Mouse (Mus musculus): Measurements from ENCODE around the gene Gm28308. TPM values are rescaled to one million over a fixed set of nuclear protein-coding genes. Genes with fewer than 3 reads are reported as not detected.

Gene Gm28308
- total and polyA plus RNA-seq, 3 experiments, result not detected

- Histone ChIP-seq H3K4me2 (ENCODE audit: insufficient read depth, low read depth, poor library complexity, severe bottlenecking) (no peak within 1 kb of the TSS), H3K27me3 (replicated peaks) (no peaks in the 10 kb centered on the region), H3K27ac (ENCODE audit: insufficient read depth, low read depth) (no peak within 1 kb of the TSS), H3K79me2 (replicated peaks; ENCODE audit: control insufficient read depth, extremely low read depth, insufficient read depth, poor library complexity, severe bottlenecking) (no peaks in the 10 kb centered on the region; the same call in 1 of the 2 replicates), H3K4me1 (ENCODE audit: control insufficient read depth in 1 of 2, insufficient read depth in 2 of 2) (peaks cover 0 to 10% of the 10 kb centered on the region in 2 experiments; a peak in 2 of 4 replicates), H3K9me3 (replicated peaks; ENCODE audit: low read length) (no peaks in the 10 kb centered on the region), H3K36me3 (replicated peaks in 1 of 2; ENCODE audit: control insufficient read depth in 1 of 2, insufficient read depth in 1 of 2, low read length in 1 of 2) (peaks cover 6 to 48% of the 10 kb centered on the region in 2 experiments), H3K4me3 (replicated peaks in 1 of 3; ENCODE audit: low read depth in 2 of 3, low read length in 2 of 3, poor library complexity in 1 of 3) (no peak within 1 kb of the TSS), H3K9ac (ENCODE audit: insufficient read depth, low read depth) (no peak within 1 kb of the TSS)
- no peak for DNase-seq (ENCODE audit: extremely low read depth)
- dilution Hi-C loops (cut with MboI; ENCODE audit: extremely low pct_ligation_motif_present, extremely low pct_unique_long_range_greater_than_20kb, low sequenced_read_pairs) (no loop called here), in situ Hi-C loops (cut with MboI; ENCODE audit: low pct_ligation_motif_present, low pct_unique_long_range_greater_than_20kb, low sequenced_read_pairs) (no loop called here)
- no peak for TF ChIP-seq KAT2A (IDR thresholded peaks at IDR 0.05; ENCODE audit: insufficient replicate concordance, low read length)
- no peak for TF ChIP-seq CTCF (conservative IDR thresholded peaks at IDR 0.05 in 1 of 2, IDR thresholded peaks at IDR 0.05 in 1 of 2; ENCODE audit: low read depth in 2 of 2, low read length in 2 of 2)
- TF ChIP-seq MXI1 (IDR thresholded peaks at IDR 0.05; ENCODE audit: low read depth, low read length), result no peak
- TF ChIP-seq ZNF384 (IDR thresholded peaks at IDR 0.05; ENCODE audit: low read depth, low read length), result no peak
- TF ChIP-seq USF1 (IDR thresholded peaks at IDR 0.05; ENCODE audit: low read depth, low read length), result no peak
- TF ChIP-seq CHD1 (IDR thresholded peaks at IDR 0.05; ENCODE audit: low read depth, low read length), result no peak
- TF ChIP-seq EP300 (IDR thresholded peaks at IDR 0.05; ENCODE audit: low read length), result no peak
- no peak for TF ChIP-seq SIN3A (IDR thresholded peaks at IDR 0.05; ENCODE audit: low read length)
- no peak for TF ChIP-seq CHD2 (IDR thresholded peaks at IDR 0.05; ENCODE audit: low read length)
- no peak for TF ChIP-seq USF2 (conservative IDR thresholded peaks at IDR 0.05; ENCODE audit: low read depth, low read length)
- TF ChIP-seq MEF2A (IDR thresholded peaks at IDR 0.05; ENCODE audit: borderline replicate concordance, low read depth, low read length), result no peak
- TF ChIP-seq JUN (IDR thresholded peaks at IDR 0.05; ENCODE audit: insufficient read depth, low read depth, low read length), result no peak
- no peak for TF ChIP-seq RCOR1 (conservative IDR thresholded peaks at IDR 0.05; ENCODE audit: low read depth, low read length)
These were observed 48.3 kb downstream of the Gm28308 start, which contains the start of gene Hoxa2 for GRCm38 (mm10) chr6:52164626-52165440. Gene Hoxa2 (minus strand): TSS chr6:52164831.

- Histone ChIP-seq H3K27me3 (replicated peaks) (no peaks in the 10 kb centered on the region), H3K36me3 (replicated peaks in 1 of 2; ENCODE audit: control insufficient read depth in 1 of 2, insufficient read depth in 1 of 2, low read length in 1 of 2) (peaks cover 6 to 46% of the 10 kb centered on the region in 2 experiments), H3K27ac (ENCODE audit: insufficient read depth, low read depth) (no peak overlapping the region), H3K9ac (ENCODE audit: insufficient read depth, low read depth) (no peak overlapping the region), H3K4me1 (ENCODE audit: control insufficient read depth in 1 of 2, insufficient read depth in 2 of 2) (peaks cover 0 to 10% of the 10 kb centered on the region in 2 experiments; a peak in 2 of 4 replicates), H3K4me2 (ENCODE audit: insufficient read depth, low read depth, poor library complexity, severe bottlenecking) (no peak overlapping the region), H3K9me3 (replicated peaks; ENCODE audit: low read length) (no peaks in the 10 kb centered on the region), H3K4me3 (replicated peaks in 1 of 3; ENCODE audit: low read depth in 2 of 3, low read length in 2 of 3, poor library complexity in 1 of 3) (no peak overlapping the region), H3K79me2 (replicated peaks; ENCODE audit: control insufficient read depth, extremely low read depth, insufficient read depth, poor library complexity, severe bottlenecking) (peaks cover 4% of the 10 kb centered on the region; the same call in 1 of the 2 replicates)
- dilution Hi-C loops (cut with MboI; ENCODE audit: extremely low pct_ligation_motif_present, extremely low pct_unique_long_range_greater_than_20kb, low sequenced_read_pairs) (no loop called here), in situ Hi-C loops (cut with MboI; ENCODE audit: low pct_ligation_motif_present, low pct_unique_long_range_greater_than_20kb, low sequenced_read_pairs) (no loop called here)
- TF ChIP-seq HCFC1 (IDR thresholded peaks at IDR 0.05; ENCODE audit: low read depth, low read length) (no peak), JUN (IDR thresholded peaks at IDR 0.05; ENCODE audit: insufficient read depth, low read depth, low read length) (no peak), RAD21 (IDR thresholded peaks at IDR 0.05; ENCODE audit: low read depth, low read length) (no peak), JUND (conservative IDR thresholded peaks at IDR 0.05; ENCODE audit: low read depth, low read length) (no peak), EP300 (IDR thresholded peaks at IDR 0.05; ENCODE audit: low read length) (no peak), ZNF384 (IDR thresholded peaks at IDR 0.05; ENCODE audit: low read depth, low read length) (no peak), MXI1 (IDR thresholded peaks at IDR 0.05; ENCODE audit: low read depth, low read length) (no peak), E2F4 (IDR thresholded peaks at IDR 0.05; ENCODE audit: insufficient replicate concordance, low read depth, low read length) (no peak), SIN3A (IDR thresholded peaks at IDR 0.05; ENCODE audit: low read length) (no peak), USF2 (conservative IDR thresholded peaks at IDR 0.05; ENCODE audit: low read depth, low read length) (no peak), MAFK (IDR thresholded peaks at IDR 0.05; ENCODE audit: insufficient replicate concordance, low read length) (no peak), PAX5 (IDR thresholded peaks at IDR 0.05; ENCODE audit: low read length) (no peak)
- no peak for DNase-seq (ENCODE audit: extremely low read depth)
These were observed 49.0 kb downstream of the Gm28308 start for GRCm38 (mm10) chr6:52164051-52164625.
